Mouse (Mus musculus) ES-Bruce4 (cell line): ENCODE measurements around the gene Wdhd1. TPM values are rescaled to one million over a fixed set of nuclear protein-coding genes. Genes with fewer than 3 reads are reported as not detected.

Source experiments
- H3K27ac ChIP-seq: 2 replicates; pipeline ENCODE4 v1.5.1; 2012; ENCODE audit warnings: low read length, inconsistent platforms; ENCODE audit not compliant: insufficient read depth
- H3K27me3 ChIP-seq: 2 replicates; pipeline ENCODE4 v1.6.1; 2012; ENCODE audit warnings: mild to moderate bottlenecking, low read length, inconsistent platforms; ENCODE audit not compliant: control insufficient read depth, poor library complexity, insufficient read depth, severe bottlenecking
- H3K36me3 ChIP-seq: 2 replicates; pipeline ENCODE4 v1.6.1; 2012; ENCODE audit warnings: inconsistent platforms, mild to moderate bottlenecking, low read length, moderate library complexity; ENCODE audit not compliant: control insufficient read depth, poor library complexity, insufficient read depth, severe bottlenecking
- H3K4me1 ChIP-seq: one replicate; pipeline ENCODE4 v1.8.1; 2011; ENCODE audit warnings: low read length; ENCODE audit not compliant: control insufficient read depth, insufficient read depth
- H3K4me3 ChIP-seq: 2 replicates; pipeline ENCODE4 v1.5.1; 2011; ENCODE audit warnings: low read depth, mild to moderate bottlenecking, low read length
- H3K9ac ChIP-seq: 2 replicates; pipeline ENCODE4 v1.6.1; 2012; ENCODE audit warnings: low read depth, mild to moderate bottlenecking, inconsistent platforms; ENCODE audit not compliant: poor library complexity, severe bottlenecking
- H3K9me3 ChIP-seq: replicated peaks from 2 replicates; pipeline ENCODE4 v1.6.1; 2012; ENCODE audit warnings: mild to moderate bottlenecking, low read length, inconsistent platforms; ENCODE audit not compliant: control insufficient read depth, poor library complexity, insufficient read depth, severe bottlenecking
- CTCF ChIP-seq: IDR thresholded peaks from one replicate; pipeline ENCODE4 v1.8.1; 2011; ENCODE audit warnings: low read depth, low read length
- EP300 ChIP-seq: IDR thresholded peaks from 2 replicates; pipeline ENCODE4 v1.6.1; 2011; ENCODE audit warnings: low read depth, low read length; ENCODE audit not compliant: insufficient read depth
- POLR2A ChIP-seq: IDR thresholded peaks from one replicate; pipeline ENCODE4 v1.8.1; 2011; ENCODE audit warnings: low read length; ENCODE audit not compliant: insufficient read depth
- polyA plus RNA-seq: library from polyadenylated mRNA; stranded (reverse); fragments of >200 nt; gene quantifications from 2 replicates; pipeline ENCODE4 v1.2.4, GENCODE M21; 2011; ENCODE audit warnings: low read depth; ENCODE audit not compliant: missing spikeins, insufficient read depth, insufficient read length

Gene Wdhd1
- polyA plus RNA-seq, 1 experiment, result 55.4 TPM

DNA sequence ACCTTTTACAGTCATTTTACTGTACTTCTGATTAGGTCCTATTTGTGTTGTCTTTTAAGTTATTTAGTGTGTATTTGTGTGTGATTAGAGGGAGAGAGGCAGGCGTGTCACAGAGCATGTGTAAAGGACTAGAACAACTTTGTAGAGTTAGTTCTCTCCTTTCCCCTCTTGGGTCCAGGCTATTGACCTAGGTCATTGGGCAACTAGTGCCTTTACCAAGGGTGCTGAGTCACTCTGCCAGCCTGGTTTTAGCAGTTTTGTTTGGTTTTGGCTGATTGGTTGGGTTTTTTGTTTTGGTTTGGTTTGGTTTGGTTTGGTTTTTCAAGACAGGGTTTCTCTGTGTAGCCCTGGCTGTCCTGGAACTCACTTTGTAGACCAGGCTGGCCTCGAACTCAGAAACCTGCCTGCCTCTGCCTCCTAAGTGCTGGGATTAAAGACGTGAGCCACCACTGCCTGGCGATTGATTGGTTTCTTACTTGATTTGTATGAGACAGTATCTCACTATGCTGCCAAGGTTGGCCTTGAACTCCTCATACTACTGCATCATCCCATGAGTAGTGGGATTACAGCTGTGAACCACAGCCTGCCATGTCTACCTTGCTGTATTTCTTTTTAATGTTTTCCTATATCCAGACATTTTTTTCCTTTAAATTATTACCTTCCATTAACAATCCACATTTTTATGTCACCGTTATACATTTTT, 71.2 kb downstream of the Wdhd1 start:
- no peaks in the 10 kb centered on the region for H3K9me3 ChIP-seq
- H3K4me1 ChIP-seq, result no peaks in the 10 kb centered on the region
- no peak overlapping the region for H3K9ac ChIP-seq
- H3K4me3 ChIP-seq, result no peak overlapping the region
- H3K27ac ChIP-seq, result no peak overlapping the region
- no peaks in the 10 kb centered on the region for H3K27me3 ChIP-seq
- TF ChIP-seq CTCF, result no peak
- TF ChIP-seq EP300, result no peak
- no peak for TF ChIP-seq POLR2A
- no peaks in the 10 kb centered on the region for H3K36me3 ChIP-seq

GRCm38 (mm10) chr14:47197340-47197739, 79.3 kb downstream of the Wdhd1 start:
- no peak overlapping the region for H3K9ac ChIP-seq
- no peak overlapping the region for H3K27ac ChIP-seq
- H3K27me3 ChIP-seq, result no peaks in the 10 kb centered on the region
- no peaks in the 10 kb centered on the region for H3K4me1 ChIP-seq
- H3K4me3 ChIP-seq, result no peak overlapping the region
- no peaks in the 10 kb centered on the region for H3K9me3 ChIP-seq
- H3K36me3 ChIP-seq, result no peaks in the 10 kb centered on the region
- TF ChIP-seq POLR2A, result no peak
- TF ChIP-seq CTCF, result no peak
- no peak for TF ChIP-seq EP300

GRCm38 (mm10) chr14:47196711-47197110, 79.9 kb downstream of the Wdhd1 start:
- no peaks in the 10 kb centered on the region for H3K36me3 ChIP-seq
- H3K9ac ChIP-seq, result no peak overlapping the region
- TF ChIP-seq EP300, result no peak
- no peak for TF ChIP-seq CTCF
- no peak for TF ChIP-seq POLR2A
- no peaks in the 10 kb centered on the region for H3K27me3 ChIP-seq
- H3K9me3 ChIP-seq, result no peaks in the 10 kb centered on the region
- no peak overlapping the region for H3K27ac ChIP-seq
- no peaks in the 10 kb centered on the region for H3K4me1 ChIP-seq
- H3K4me3 ChIP-seq, result no peak overlapping the region

GRCm38 (mm10) chr14:47194096-47194495, 82.6 kb downstream of the Wdhd1 start:
- no peaks in the 10 kb centered on the region for H3K4me1 ChIP-seq
- H3K36me3 ChIP-seq, result no peaks in the 10 kb centered on the region
- H3K27me3 ChIP-seq, result no peaks in the 10 kb centered on the region
- H3K4me3 ChIP-seq, result no peak overlapping the region
- 0 out of 2 replicates have a peak, but pooled peaks have one; percentile 13 for TF ChIP-seq EP300
- peak; percentile 79 for TF ChIP-seq CTCF
- TF ChIP-seq POLR2A, result no peak
- H3K9ac ChIP-seq, result no peak overlapping the region
- H3K9me3 ChIP-seq, result no peaks in the 10 kb centered on the region
- H3K27ac ChIP-seq, result no peak overlapping the region

DNA sequence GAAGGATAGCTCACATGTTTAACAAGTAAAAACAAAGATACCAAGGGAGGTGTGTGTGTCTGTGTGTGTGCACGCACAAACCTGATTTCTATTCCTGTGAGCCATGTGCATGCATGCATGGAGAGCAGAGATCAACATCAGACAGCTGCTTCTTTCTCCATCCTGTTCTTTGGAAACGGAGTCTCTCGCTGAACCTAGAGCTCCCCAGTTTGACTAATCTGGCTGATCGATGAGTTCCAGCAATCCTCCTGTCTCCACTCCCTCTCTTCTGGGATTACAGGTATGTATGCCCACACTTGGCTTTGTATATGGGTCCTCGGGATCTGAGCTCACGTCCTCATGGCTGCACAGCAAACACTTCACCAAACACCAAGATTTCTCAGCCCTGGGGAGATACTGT, 83.2 kb downstream of the Wdhd1 start:
- no peaks in the 10 kb centered on the region for H3K4me1 ChIP-seq
- TF ChIP-seq POLR2A (no peak), CTCF (no peak), EP300 (no peak)
- H3K9ac ChIP-seq, result no peak overlapping the region
- H3K4me3 ChIP-seq, result no peak overlapping the region
- H3K36me3 ChIP-seq, result no peaks in the 10 kb centered on the region
- H3K27ac ChIP-seq, result no peak overlapping the region
- H3K9me3 ChIP-seq, result no peaks in the 10 kb centered on the region
- H3K27me3 ChIP-seq, result no peaks in the 10 kb centered on the region

DNA sequence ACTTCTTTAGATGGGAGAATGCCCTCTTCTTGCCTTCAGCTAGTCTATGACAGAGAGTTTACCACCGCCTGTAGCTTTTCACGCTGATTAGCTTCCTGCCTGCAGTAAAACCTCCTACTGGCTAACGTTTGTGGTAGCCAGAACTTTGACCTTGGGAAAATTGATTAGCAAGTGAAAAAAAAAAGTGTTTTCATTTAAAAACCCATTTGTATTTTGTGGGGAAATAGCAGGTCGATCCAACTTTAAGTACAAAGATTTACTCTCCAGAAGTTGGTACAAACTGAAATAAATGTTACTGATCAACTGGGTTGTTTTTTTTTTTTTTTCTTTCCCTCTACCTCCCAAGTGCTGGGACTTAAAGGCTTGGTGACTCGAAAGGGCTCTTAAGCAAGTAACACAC, 84.8 kb downstream of the Wdhd1 start:
- no peak overlapping the region for H3K4me3 ChIP-seq
- H3K9me3 ChIP-seq, result no peaks in the 10 kb centered on the region
- H3K27ac ChIP-seq, result no peak overlapping the region
- no peak overlapping the region for H3K9ac ChIP-seq
- no peaks in the 10 kb centered on the region for H3K4me1 ChIP-seq
- no peaks in the 10 kb centered on the region for H3K27me3 ChIP-seq
- no peaks in the 10 kb centered on the region for H3K36me3 ChIP-seq
- TF ChIP-seq CTCF (no peak), POLR2A (no peak), EP300 (no peak)

Other genes with a start within 250 kb of the Wdhd1 start
- 4.1 and 4.6 TPM in 2 replicates for gene Gch1, start 87.4 kb downstream of the Wdhd1 start, polyA plus RNA-seq
- gene Socs4, start 74 bp upstream of the Wdhd1 start, polyA plus RNA-seq, result 22.8 and 24.2 TPM in 2 replicates
- gene Mapk1ip1l, start 21.4 kb upstream of the Wdhd1 start, polyA plus RNA-seq, result 204 and 215 TPM in 2 replicates
- 24.7 and 29.4 TPM in 2 replicates for gene Lgals3, start 90.9 kb upstream of the Wdhd1 start, polyA plus RNA-seq
- gene Dlgap5, start 141.6 kb upstream of the Wdhd1 start, polyA plus RNA-seq, result 132 and 141 TPM in 2 replicates
- 35.8 and 38.7 TPM in 2 replicates for gene Fbxo34, start 173.6 kb upstream of the Wdhd1 start, polyA plus RNA-seq